Mouse (Mus musculus): ENCODE data around the gene Uqcr10.
"Not testable (repeated sequence)": the region's sequence is repeated elsewhere in the genome, so short reads cannot be mapped to it uniquely, and the experiment has no call there.

Gene Uqcr10

DNA sequence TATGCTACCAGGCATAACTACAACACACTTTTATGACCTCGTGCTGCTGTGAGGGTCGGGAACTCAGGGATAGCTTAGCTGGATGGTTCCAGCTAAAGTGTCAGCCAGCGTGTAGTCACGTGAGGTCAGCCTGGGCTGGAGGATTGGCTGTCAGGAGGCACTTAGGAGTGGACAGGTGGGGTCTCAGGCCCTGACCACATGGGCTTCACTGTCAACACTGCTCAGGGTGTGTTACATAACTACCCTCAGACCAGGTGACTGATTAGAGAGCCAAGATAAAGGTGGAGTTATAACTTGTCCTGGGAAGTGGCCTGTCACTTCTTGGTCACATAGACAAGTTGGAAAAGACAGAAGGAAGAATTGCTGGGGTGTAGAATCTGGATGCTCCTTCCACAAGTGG lies 11.5 kb upstream of the Uqcr10 start:
- in situ Hi-C loops (cut with MboI, MseI): no loop called here

DNA sequence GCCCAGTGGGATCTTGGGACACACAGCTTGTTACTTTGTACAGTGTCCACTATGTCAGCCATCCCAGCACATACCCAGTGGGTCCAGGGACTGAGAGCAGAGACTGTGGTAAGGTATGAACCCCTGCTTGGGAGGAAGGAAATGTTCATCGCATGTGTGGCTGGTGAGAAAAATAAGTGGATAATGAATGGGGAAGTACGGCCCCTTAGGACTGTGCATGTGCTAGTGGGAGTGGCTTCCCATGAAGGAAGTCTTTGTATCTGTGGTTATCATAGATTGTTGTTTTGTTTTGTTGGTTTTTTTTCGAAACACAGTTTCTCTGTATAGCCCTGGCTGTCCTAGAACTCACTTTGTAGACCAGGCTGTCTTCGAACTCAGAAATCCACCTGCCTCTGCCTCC lies 10.6 kb upstream of the Uqcr10 start:
- in situ Hi-C loops (cut with MboI, MseI): no loop called here

DNA sequence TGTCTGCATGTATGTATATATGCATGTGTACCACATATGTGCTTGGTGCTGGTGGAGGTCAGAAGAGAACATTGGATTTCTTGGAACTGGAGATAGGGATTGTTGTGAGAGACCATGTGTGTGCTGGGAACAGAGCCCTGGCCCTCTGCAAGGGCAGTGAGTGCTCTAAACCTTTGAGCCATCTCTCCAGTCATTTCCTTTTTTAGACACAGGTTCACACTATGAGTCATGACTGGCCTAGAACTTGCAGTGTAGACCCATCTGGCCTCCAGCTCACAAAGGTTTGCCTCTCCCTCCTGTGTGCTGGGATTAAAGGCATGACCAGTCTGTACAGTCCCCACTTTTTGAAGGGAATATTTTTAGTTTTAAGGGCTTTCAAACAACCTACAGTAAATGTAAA lies 8.7 kb upstream of the Uqcr10 start:
- in situ Hi-C loops (cut with MboI, MseI): no loop called here

DNA sequence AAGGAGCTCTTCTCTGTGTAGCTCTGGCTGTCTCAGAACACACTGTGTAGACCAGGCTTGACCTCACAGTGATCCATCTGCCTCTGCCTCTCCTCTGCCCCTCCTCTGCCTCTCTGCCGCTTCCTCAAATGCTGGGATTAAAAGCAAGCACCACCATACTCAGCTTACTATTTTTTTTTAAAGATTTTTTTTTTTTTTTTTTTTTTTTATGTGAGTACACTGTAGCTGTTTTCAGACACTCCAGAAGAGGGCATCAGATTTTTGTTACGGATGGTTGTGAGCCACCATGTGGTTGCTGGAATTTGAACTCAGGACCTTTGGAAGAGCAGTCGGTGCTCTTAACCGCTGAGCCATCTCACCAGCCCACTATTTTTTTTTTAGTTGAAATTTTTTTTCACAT lies 6.0 kb upstream of the Uqcr10 start:
- in situ Hi-C loops (cut with MboI, MseI): not testable (repeated sequence)

DNA sequence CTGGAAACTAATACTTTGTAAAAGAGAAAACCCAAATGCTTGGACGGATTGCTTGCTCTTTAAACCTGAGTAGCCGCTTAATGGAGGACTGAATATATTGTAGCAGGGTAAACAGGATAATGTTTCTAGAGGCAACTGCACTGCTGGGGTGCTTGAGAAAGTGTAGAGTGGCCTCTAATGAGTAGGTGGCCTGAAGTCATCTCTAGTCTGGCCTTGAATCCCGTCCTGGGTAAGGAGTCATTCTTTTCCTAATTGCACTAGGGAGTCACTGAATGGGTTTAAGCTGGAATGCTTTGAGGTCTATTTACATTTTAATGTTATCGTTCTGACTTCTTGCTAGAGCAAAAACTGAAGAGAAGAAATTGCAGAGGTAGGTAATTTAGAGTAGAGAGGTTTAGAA lies 1.0 kb upstream of the Uqcr10 start:
- in situ Hi-C loops (cut with MboI, MseI): no loop called here

DNA sequence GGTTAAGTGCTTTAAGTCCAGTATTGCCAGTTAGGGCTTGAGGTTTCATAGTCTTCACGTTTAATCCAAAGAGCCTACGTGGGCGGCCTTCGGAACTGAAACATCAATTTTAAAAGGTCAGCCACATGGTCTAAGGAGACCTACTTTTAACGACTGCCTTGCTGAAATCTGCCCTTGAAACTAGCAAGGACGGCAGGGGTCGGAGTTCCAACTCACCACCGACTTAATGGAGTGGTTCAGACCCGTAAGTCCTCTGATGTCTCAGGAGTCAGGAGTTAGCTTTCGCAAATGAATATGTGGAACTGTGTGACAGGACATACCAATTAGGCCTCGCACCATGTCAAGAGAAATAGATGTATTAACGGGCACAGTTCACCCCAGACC lies 462 bp downstream of the Uqcr10 start:
- in situ Hi-C loops (cut with MboI, MseI): no loop called here

DNA sequence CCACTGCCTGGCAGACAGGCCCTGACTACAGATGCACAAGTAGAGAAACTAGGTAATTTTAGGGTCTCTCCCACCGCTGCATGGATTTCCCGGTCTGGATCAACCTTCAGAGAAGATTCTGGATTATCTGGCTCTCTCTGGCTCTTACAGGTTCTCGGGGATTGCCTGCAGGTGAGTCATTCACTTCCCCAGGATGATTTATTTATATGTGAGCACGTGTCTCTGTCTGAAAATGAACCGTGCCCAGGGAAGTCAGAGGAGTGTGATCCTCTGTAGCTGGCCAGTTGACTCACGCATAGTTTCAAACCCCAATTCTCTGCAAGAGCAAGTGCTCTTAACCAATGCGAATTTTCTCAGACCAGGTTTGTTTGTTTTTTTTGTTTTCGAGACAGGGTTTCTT lies 3.4 kb downstream of the Uqcr10 start:
- in situ Hi-C loops (cut with MboI, MseI): no loop called here

DNA sequence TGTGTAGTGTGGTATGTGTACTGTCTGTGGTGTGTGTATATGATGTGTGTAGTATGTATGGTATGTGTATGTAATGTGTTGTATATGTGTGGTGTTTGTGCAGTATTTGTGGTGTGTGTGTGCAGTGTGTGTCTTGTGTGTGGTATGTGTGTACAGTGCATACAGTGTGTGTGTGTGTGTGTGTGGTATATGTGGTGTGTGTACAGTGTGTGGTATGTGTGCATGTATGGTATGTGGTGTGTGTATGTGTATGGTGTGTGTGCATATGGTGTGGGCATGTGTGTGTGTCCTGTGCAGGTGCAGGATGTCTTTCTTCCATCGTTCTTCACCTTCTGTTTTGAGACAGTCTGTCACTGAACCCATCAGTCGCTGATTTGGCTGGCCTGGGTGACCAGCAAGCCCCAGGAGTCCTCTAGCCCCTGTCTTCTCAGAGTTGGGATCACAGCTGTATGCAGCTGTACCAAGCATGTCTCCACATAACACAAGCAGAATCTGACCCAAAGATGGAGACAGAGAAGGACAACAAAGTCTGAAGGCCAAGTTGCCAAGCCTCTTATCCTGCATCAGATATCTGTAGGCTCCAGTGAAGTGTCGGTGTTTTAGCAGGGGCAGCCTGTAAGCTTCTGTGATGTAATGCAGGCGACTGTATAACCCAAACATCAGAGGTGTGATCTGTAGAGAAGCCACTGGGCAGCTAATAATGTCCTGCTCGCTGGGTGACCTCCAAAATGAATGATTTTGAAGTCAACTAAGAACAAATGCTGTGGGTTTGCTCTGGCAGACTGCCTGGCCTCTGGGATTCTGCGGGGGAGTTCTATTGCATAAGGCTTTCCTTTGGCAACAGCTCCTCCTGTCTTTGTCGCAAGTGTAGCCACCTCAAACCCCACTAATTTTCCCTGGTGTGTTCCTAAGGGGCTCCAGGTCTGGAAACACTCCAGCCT lies 6.8 kb downstream of the Uqcr10 start:
- in situ Hi-C loops (cut with MboI, MseI): no loop called here

DNA sequence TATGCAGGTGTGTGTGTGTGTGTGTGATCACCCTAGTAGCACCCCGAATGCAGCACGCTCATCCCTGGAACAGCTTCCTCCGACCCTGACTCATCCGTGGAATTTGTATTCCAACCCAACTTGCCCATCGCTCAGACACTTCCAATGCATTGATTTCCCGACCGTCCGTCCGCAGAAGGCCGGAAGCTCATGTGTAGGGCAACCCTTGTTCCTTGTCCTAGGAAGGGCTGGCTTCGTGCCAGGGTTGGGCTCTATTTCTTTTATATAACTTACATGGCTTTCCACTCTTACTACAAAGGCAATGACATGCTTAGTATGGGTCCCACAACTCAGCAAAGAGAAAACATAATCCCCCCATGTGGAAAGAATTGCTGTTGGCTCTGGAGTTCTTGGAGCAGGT lies 12.0 kb downstream of the Uqcr10 start:
- in situ Hi-C loops (cut with MboI, MseI): no loop called here

DNA sequence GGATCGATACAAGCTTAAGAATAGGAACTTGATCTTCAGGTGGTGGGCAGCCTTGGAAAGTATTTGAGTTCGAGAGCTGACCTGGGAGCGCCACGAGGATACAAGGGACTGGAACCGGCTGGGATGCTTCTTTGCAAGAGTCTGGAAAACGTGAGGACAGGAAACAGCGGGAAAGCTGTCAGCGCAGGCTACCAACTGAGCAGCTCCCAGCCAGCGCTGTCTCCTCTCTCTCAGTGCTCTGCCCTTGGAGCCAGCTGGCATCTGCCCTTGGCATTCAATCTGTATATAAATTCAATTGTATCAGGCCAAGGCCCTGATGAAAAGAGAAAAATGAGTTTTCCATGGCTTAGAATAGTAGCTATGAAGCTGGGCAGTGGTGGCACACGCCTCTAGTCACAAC lies 12.9 kb downstream of the Uqcr10 start:
- in situ Hi-C loops (cut with MboI, MseI): no loop called here

DNA sequence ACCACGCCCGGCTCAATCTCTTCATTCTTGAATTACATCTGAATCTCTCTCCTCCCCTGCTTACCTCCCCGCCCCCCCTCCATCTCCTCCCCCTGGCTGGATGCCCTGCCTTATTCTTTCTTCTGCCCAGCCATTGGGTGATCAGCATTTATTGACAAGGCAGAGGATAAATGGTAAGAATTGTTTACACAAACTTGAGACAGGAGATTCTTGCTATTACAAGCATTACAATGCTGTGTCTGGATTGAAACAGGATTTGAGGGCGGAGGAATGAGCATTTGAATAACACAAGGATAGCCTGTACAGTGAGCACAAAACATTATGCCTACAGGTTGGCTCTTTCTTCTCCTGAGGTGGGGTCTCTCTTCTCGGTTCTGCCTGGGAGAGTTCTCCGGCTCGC lies 13.8 kb downstream of the Uqcr10 start:
- in situ Hi-C loops (cut with MboI, MseI): no loop called here

DNA sequence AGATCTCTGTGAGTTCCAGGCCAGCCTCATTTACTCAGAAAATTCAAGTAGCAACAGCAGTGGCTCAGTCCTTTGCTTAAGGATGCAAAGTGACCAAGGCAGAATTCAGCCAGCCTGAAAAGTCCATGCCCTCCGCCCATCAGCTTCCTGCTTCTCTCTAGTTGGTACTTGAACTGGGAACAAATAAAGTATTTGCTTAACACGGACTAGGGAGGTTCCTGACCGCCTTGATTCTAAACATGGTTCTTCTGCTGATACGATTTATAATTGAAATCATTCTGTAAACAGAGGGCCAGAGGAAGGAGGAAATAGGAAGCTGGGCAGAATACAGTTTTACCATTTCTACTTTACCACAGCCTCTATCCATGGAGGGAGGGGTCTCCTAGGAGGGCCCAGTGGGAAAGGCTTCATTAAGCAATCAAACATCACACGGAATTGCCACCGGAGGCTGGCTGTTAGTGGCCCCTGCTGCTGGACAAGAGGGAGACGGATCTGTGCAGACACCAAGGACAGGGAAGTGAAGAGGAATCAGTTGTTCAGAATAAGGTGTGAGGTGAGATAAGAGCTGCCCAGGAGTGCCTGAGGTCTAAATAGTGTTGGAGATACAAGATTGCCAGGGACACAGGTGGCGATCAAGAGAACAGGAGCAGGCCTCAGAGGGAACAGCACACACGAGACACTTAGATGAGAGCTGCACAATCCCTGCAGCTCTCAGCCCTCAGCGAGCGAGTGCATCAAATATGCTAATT lies 15.3 kb downstream of the Uqcr10 start:
- in situ Hi-C loops (cut with MboI, MseI): no loop called here

DNA sequence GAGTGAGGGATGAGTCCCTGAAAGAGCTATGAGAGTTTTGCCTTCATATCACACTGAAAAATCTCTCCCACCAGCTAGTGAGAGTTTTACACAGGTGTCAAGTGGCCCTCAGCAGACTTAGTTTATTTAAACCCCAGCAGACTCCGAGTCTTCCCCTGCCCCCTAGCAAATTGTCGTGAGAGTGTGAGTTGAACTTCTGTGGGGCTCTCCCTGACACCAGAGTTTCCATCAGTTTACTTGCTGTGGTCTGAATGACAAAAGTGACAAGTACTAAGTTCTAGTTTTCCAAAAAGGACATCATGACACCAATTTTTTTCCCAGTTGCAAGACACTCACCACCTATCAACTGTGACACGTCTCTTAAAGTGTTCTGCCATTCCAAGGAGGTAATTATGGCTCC lies 16.3 kb downstream of the Uqcr10 start:
- in situ Hi-C loops (cut with MboI, MseI): no loop called here

DNA sequence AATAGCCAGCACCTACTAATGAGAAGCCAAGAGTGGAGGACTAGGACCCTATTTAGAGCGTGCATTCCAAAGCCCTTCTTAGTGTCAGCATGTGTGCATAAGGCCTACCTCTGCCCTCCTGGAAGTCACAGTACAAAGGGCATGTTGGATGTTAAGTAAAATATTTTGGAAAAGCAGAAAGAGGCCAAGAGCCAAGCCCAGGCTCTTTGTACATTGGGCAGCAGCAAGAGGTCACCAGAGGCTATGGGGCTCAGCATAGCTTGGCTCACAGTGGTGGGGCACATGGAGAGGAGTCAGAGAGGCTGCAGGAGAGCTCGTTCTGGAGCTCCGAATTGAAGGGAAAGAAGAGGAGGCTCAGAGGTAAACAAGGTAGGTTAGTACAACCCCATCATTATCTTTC lies 17.1 kb downstream of the Uqcr10 start:
- in situ Hi-C loops (cut with MboI, MseI): no loop called here

DNA sequence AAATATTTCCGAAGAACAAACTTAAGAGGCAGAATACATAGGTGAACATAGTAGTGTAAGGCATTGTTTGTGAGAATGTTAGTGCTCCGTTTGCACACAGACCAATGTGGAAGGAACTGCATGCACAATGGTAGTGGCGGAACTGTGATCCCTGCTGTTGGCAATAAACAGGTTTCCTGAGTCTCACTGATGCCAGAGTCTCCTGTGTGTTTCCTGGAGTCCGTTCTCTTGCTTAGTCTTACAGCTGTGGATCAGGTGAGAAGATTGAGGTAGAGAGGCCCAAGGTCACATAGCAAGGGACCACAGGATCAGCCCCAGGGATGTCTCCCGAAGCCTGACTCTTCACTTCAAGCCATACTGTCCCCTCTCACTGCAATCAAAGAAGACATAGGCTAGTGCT lies 18.6 kb downstream of the Uqcr10 start:
- in situ Hi-C loops (cut with MboI, MseI): no loop called here

DNA sequence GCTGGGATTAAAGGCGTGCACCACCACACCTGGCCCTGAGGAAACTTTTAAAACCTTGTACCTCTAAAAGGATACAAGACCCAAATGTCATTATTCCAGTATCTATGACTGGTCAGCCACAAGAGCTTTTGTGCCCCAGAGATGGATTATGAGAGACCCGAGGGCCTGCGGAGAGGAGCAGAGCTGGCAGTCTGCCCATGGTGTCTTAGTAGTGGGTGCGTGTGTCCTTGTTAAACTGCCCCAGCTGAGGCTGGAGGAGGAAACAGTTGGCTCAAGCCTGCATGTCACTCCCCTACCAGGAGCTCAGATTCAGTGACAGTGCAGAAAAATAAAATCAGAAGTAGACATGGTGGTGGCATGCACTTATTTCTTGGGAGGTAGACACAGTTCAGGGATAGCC lies 19.1 kb downstream of the Uqcr10 start:
- in situ Hi-C loops (cut with MboI, MseI): no loop called here

DNA sequence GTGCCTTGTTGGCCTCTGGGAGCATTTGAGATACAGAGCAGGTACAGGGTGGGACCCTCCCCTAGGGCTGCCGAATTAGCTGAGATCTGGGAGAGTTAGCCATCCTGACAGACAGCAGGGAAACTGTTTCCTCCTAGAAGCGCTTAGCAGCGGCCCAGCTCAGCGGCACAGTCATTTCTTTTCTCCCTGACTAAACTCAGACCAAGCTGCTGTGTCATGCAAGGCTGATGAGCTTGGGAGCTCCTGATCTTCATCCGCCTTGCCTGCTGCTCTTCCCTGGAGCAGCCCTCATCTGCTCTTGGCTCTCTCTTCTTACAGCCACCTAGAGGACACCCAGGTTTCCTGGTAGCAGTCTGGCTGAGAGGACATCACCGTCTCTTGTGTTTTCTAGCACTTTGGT lies 20.0 kb downstream of the Uqcr10 start:
- in situ Hi-C loops (cut with MboI, MseI): no loop called here

DNA sequence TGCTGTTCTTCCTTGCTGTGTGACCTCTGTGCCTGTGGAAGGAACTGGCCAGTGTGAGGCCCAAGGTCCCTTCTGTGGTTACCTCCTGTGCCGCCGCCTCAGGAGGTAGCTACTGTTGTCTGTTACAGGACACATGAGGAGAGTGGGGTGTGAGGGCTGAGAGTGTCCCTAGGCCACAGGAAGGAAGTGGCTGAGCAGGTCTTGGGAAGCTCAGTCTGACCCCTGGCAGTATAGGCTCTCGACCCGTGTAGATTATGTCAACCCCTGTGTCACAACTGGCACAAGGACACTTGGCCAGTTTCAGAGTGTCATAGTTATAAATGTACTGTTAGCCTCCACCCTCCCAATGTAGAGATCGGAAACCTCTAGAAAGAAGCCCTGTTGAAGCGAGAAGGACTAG lies 20.6 kb downstream of the Uqcr10 start:
- in situ Hi-C loops (cut with MboI, MseI): no loop called here

DNA sequence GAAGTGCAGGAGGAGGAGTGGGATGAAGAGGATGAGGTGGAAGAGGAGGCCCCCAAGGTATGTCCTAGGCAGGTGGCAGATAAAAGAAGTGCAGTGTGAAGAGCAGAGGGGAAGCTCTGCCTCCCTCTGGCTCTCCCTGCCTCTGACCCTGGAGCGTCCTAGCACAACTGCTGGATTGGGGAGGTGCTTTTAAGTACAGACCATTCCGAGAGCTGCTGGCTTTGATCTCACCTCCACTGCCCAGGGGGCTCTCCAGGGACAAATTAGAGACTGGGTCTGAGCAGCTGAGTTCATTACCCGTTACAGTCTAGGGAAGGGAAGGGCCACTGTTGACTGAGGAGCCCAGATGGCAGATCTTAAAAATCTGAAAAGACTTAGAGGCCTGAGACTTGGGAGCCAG lies 24.0 kb downstream of the Uqcr10 start:
- in situ Hi-C loops (cut with MboI, MseI): no loop called here

DNA sequence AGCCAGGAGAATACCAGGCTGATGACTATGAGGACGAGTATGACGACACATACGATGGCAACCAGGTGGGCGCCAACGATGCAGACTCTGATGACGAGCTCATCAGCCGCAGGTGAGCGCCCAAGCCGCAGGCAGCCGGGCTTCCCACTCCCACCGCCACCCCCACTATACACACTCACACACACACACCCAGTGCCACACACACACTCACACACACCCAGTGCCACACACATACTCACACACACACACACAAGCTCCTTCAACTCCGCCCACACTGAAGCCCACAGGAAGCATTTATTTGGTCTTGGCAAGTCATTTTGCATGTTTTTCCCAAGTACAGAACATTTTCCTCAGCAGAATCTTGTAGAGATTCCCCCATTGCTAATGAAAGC lies 24.7 kb downstream of the Uqcr10 start:
- in situ Hi-C loops (cut with MboI, MseI): no loop called here

DNA sequence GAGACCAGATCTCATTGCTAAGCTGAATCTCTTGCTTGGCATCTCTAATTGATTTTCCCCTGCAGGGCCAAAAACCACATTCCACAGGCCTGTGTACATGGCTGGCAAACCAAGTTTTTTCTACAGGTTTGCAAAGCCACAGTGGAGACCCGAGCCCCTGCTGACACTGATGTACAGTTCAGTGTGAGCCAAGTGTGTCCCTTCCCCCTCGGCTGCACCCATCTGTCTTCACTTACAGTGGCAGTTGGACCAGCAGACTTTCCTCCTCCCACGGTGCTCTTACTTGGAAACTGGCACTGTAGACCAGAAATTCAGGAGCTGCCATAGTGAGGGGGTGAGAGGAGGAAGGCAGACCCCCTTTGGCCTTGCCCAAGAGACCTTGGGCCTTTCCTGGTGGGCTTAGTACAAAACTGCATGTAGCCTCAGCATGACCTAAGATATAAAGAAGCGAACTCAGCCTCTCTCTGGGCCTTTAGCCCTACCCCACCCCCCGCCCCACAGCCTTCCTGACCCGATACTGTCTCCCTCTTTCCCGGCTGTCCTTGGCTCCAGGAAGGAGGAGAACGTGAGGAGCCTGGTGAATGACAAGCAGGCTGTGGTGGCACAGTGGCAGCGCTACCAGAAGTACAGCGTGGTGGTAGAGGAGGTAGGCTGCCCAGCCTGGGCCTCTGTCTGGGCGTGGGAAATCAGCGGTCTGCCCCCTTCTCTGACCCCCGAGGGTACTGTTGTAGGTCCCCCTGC lies 25.3 kb downstream of the Uqcr10 start:
- in situ Hi-C loops (cut with MboI, MseI): no loop called here

DNA sequence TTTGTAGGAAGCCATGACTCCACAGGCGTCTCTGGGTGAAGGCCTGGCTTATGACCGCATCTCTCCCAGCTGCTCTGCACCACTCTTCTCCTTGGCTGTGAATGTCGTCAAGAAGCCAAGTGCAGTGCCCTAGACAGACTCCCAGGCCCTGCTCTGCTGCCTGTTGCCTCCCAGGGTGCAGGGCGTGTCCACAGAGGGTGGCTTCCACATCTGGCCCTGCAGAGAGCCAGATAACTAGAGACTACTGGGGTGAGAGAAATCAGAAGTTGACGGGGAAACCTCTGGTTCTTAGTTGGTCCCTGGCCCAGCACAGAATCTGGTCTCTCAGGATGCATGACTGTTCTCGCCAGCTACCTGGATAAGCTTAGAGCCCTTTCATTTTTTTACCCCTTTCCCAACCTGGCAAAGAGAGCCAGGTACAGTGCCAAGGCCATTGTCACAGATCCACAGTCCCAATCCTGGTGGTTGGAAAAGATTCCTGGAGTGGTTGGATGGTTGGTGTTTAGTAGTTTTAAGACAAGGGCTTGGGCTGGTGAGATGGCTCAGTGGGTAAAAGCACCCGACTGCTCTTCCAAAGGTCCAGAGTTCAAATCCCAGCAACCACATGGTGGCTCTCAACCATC lies 26.8 kb downstream of the Uqcr10 start:
- in situ Hi-C loops (cut with MboI, MseI): no loop called here
